Mouse (Mus musculus) liver, embryonic 14.5 days (tissue): ENCODE results near the gene Rasal1.

Experiments
- CTCF ChIP-seq: IDR thresholded peaks from 2 replicates; pipeline ENCODE4 v1.5.1; 2016; ENCODE audit warnings: antibody characterized with exemption, low read depth, control low read depth
- EP300 ChIP-seq: IDR thresholded peaks from 2 replicates; pipeline ENCODE4 v1.6.1; 2016; ENCODE audit warnings: antibody characterized with exemption, low read depth

DNA sequence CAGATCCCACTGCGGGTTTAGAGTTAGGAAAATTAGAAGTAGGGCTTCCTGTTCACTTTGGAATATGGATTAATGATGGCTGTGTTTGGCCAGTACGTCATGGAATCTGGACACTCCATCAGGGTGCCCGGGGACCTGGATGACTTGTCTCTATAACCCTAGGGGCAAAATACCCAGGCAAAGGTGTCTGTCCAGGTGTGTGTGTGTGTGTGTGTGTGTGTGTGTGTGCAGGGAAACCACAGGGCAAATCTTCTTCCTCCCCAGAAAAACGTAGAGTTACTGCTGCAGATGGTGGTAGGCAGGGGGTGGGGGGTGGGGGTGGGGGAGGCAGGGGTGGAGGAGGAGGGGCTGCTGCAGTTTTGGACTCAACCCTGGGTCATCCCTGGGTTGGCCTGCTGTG, 1.3 kb upstream of the Rasal1 start:
- TF ChIP-seq CTCF (no peak), EP300 (no peak)
